Mouse (Mus musculus) midbrain, embryonic 12.5 days (tissue): ENCODE data around the gene Speer3. TPM values are rescaled to one million over a fixed set of nuclear protein-coding genes. Genes with fewer than 3 reads are reported as not detected.
A peak's percentile ranks its signal among the peaks of the same experiment; 100 is the strongest.
"Not testable (repeated sequence)": the region's sequence is repeated elsewhere in the genome, so short reads cannot be mapped to it uniquely, and the experiment has no call there.

Experiments used
- ATAC-seq: fragments of 200-750 bp; cut with Nextera tagmentation; 2 replicates; pipeline ENCODE4 v1.8.0; 2017; ENCODE audit warnings: low read depth, moderate TSS enrichment, moderate library complexity; ENCODE audit not compliant: low FRiP score
- H3K27ac ChIP-seq: fragments of 300-500 bp; sonication (generic); replicated peaks from 2 replicates; pipeline ENCODE4 v1.5.1; 2016; ENCODE audit warnings: mild to moderate bottlenecking
- H3K27me3 ChIP-seq: fragments of 300-500 bp; sonication (generic); 2 replicates; pipeline ENCODE4 v1.6.1; 2016; ENCODE audit warnings: mild to moderate bottlenecking
- H3K36me3 ChIP-seq: fragments of 300-500 bp; sonication (generic); 2 replicates; pipeline ENCODE4 v1.6.1; 2016
- H3K4me1 ChIP-seq: fragments of 300-500 bp; sonication (generic); 2 replicates; pipeline ENCODE4 v1.6.1; 2016
- H3K4me2 ChIP-seq: fragments of 300-500 bp; sonication (generic); replicated peaks from 2 replicates; pipeline ENCODE4 v1.6.1; 2016; ENCODE audit warnings: mild to moderate bottlenecking, moderate library complexity
- H3K4me3 ChIP-seq: fragments of 300-500 bp; sonication (generic); 2 replicates; pipeline ENCODE4 v1.5.1; 2016; ENCODE audit warnings: mild to moderate bottlenecking
- H3K9ac ChIP-seq: fragments of 300-500 bp; sonication (generic); replicated peaks from 2 replicates; pipeline ENCODE4 v1.6.1; 2016; ENCODE audit warnings: mild to moderate bottlenecking, moderate library complexity
- H3K9me3 ChIP-seq: fragments of 300-500 bp; sonication (generic); 2 replicates; pipeline ENCODE4 v1.6.1; 2016; ENCODE audit warnings: mild to moderate bottlenecking
- WGBS: fragments of 180-500 bp; shearing (Covaris S2); methylation state at CpG from one replicate; pipeline ENCODE4 v1.1.7; 2016; 5-methylcytosine and 5-hydroxymethylcytosine counted together
- polyA plus RNA-seq: library from polyadenylated mRNA; unstranded; fragments of >200 nt; fragmentation: Nextera tagmentation; extraction: Ambion mirVana; gene quantifications from 2 replicates; pipeline ENCODE4 v1.2.1, GENCODE M21; 2016

Speer3 gene
- not detected in 2 replicates for polyA plus RNA-seq

GRCm38 (mm10) chr5:13791319-13791718, at the start of gene Speer3:
TSS of gene Speer3 (plus strand) at chr5:13791619.
- Histone ChIP-seq H3K36me3 (no peaks in the 10 kb centered on the region), H3K4me2 (no peak within 1 kb of the TSS), H3K9ac (no peak within 1 kb of the TSS), H3K4me1 (no peaks in the 10 kb centered on the region), H3K27me3 (no peaks in the 10 kb centered on the region), H3K9me3 (no peaks in the 10 kb centered on the region), H3K4me3 (no peak within 1 kb of the TSS), H3K27ac (no peak within 1 kb of the TSS)
- ATAC-seq = no peak
- 91% methylated on average over 1 of the region's 1 CpGs for WGBS

GRCm38 (mm10) chr5:13810496-13810895, 19.1 kb downstream of the Speer3 start:
- H3K27ac ChIP-seq, H3K36me3 ChIP-seq, ATAC-seq, H3K9ac ChIP-seq, H3K4me1 ChIP-seq, H3K4me3 ChIP-seq, H3K27me3 ChIP-seq, H3K4me2 ChIP-seq, H3K9me3 ChIP-seq: not testable (repeated sequence)
- 74% methylated on average over 2 of the region's 2 CpGs for WGBS

- Histone ChIP-seq H3K36me3 (no peaks in the 10 kb centered on the region), H3K4me3 (no peak overlapping the region), H3K27me3 (no peaks in the 10 kb centered on the region), H3K9ac (no peak overlapping the region), H3K4me1 (no peaks in the 10 kb centered on the region), H3K9me3 (no peaks in the 10 kb centered on the region), H3K27ac (no peak overlapping the region), H3K4me2 (no peak overlapping the region)
- peak; percentile 34; the same call in 1 of the 2 replicates for ATAC-seq
These were observed 33.7 kb downstream of the Speer3 start for GRCm38 (mm10) chr5:13825108-13825507.

GRCm38 (mm10) chr5:13826708-13827107, 35.3 kb downstream of the Speer3 start:
- Histone ChIP-seq H3K9me3 (no peaks in the 10 kb centered on the region), H3K4me1 (no peaks in the 10 kb centered on the region), H3K36me3 (no peaks in the 10 kb centered on the region), H3K4me2 (no peak overlapping the region), H3K9ac (no peak overlapping the region), H3K4me3 (no peak overlapping the region), H3K27ac (no peak overlapping the region), H3K27me3 (no peaks in the 10 kb centered on the region)
- no peak for ATAC-seq

GRCm38 (mm10) chr5:13844317-13844716, 52.9 kb downstream of the Speer3 start:
- no peak overlapping the region for H3K4me2 ChIP-seq

More at GRCm38 (mm10) chr5:13844317-13844716, 52.9 kb downstream of the Speer3 start:
- H3K27me3 ChIP-seq = no peaks in the 10 kb centered on the region
- no peaks in the 10 kb centered on the region for H3K36me3 ChIP-seq
- no peak for ATAC-seq
- H3K9me3 ChIP-seq = no peaks in the 10 kb centered on the region
- no peak overlapping the region for H3K9ac ChIP-seq
- no peak overlapping the region for H3K4me3 ChIP-seq
- H3K27ac ChIP-seq = no peak overlapping the region
- H3K4me1 ChIP-seq = no peaks in the 10 kb centered on the region

Other genes starting within 250 kb of the Speer3 start
- 1.6 and 1.7 TPM in 2 replicates for gene Sema3e, start 233.7 kb downstream of the Speer3 start, polyA plus RNA-seq